Mouse (Mus musculus): ENCODE data around the gene Acsm1.

Gene Acsm1

GRCm38 (mm10) chr7:119673465-119673864 is 66.6 kb downstream of the Acsm1 start:
- no peak for DNase-seq

DNA sequence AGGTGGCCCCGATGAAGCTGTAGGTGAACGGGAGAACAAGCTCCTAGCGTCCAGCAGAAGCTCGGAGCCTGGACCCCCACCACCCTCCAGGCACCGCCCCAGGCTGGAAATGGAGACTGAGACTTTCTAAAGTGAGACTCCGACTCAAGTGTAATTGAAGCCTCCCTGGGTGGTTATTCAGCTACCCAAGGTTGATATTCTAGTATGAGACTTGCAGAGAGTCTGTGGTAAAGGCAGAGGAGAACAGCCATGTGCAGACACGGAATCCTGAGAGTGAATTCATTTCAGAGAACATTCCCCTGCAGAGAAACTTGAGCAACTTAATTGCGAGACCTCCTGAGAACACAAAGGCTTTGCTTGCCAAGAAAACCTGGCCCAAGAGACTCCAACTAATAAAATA is 73.3 kb downstream of the Acsm1 start:
- DNase-seq: no peak

GRCm38 (mm10) chr7:119682699-119683098 is 75.9 kb downstream of the Acsm1 start:
- no peak for DNase-seq

- no peak for DNase-seq
Observed at GRCm38 (mm10) chr7:119689726-119690125, 82.9 kb downstream of the Acsm1 start, which contains the start of gene Acsm4. Gene Acsm4 (plus strand): TSS chr7:119690026.

GRCm38 (mm10) chr7:119692302-119692701 is 85.5 kb downstream of the Acsm1 start:
- DNase-seq: no peak

- DNase-seq: no peak
Observed at GRCm38 (mm10) chr7:119694926-119695325, 88.1 kb downstream of the Acsm1 start.
